ENCODE assay signal across 16 mouse cellular contexts in the genomic region with DNA sequence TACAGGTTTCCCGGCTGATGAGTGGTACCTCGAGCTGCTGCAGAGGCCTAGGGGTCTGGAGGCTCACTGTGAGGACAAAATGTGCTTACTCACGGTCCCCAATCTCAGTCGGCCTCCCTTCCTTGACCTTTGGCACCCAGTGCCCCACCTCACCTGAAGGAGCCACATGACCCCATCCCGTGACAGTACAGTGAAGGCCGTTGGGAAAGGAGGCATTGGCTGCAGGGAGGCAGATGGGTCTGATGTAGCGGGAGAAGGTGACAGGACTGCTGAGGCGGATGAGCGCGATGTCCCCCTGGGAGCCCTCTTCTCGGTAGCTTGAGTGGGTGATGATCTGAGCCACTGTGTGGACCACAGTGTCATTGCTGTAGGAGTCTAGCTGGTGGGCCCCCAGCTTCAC. TPM values are rescaled to one million over a fixed set of nuclear protein-coding genes. Genes with fewer than 3 reads are reported as not detected.
A peak's percentile ranks its signal among the peaks of the same experiment; 100 is the strongest.
DNase-seq lines count a peak whose midpoint lies in the region; ATAC-seq lines count a peak whose summit lies in the region.
"Had no signal": no experiment of that assay in that cellular context is flagged by ENCODE, and none has a peak within 500 bp of the region (broad histone marks: within the 10 kb centered on the region; RNA-seq: fewer than 3 reads in every experiment).

No protein-coding gene starts in this region.

- WGBS in lung, embryonic 16.5 days = 70% methylated on average over 11 of the region's 11 CpGs

- H3K4me3 ChIP-seq in lung, embryonic 16.5 days (ENCODE audit: low read length) = peak overlapping the region; percentile 15
- H3K4me3 ChIP-seq: embryonic facial prominence, embryonic 13.5 days; heart, embryonic 12.5 days; neural tube, embryonic 12.5 days had no signal

- H3K4me2 ChIP-seq in lung, embryonic 16.5 days (ENCODE audit: low read depth, low read length) = peak overlapping the region; percentile 42
- H3K4me2 ChIP-seq: embryonic facial prominence, embryonic 13.5 days; heart, embryonic 12.5 days; neural tube, embryonic 12.5 days had no signal

- peaks cover 12% of the 10 kb centered on the region for H3K36me3 ChIP-seq in lung, embryonic 16.5 days (ENCODE audit: control insufficient read depth, insufficient read depth, low read length)

- no peaks in the 10 kb centered on the region for H3K27me3 ChIP-seq in lung, embryonic 16.5 days (ENCODE audit: control insufficient read depth, insufficient read depth, low read depth, low read length)

- DNase-seq in lung, postnatal 4 days = no peak
- DNase-seq in kidney, adult 18-20 months = peak; percentile 82
- peak; percentile 76 for DNase-seq in kidney, postnatal 14 days
- DNase-seq in right cerebral cortex, postnatal 4 days = no peak
- no peak for DNase-seq in urinary bladder, postnatal 4 days (ENCODE audit: low spot score in 2 of 2)
- DNase-seq in ovary, postnatal 14 days (ENCODE audit: low spot score) = no peak
- DNase-seq: adrenal gland, adult 8-10 months; cerebellum, adult 18-20 months; heart, postnatal 36 days; thymus, postnatal 4 days had no signal

- peak overlapping the region; percentile 30 for H3K9ac ChIP-seq in lung, embryonic 16.5 days (ENCODE audit: low read length)
- H3K9ac ChIP-seq: embryonic facial prominence, embryonic 13.5 days; heart, embryonic 12.5 days; neural tube, embryonic 12.5 days had no signal

- no peaks in the 10 kb centered on the region for H3K9me3 ChIP-seq in lung, embryonic 16.5 days (ENCODE audit: control insufficient read depth, low read length)
- H3K9me3 ChIP-seq: embryonic facial prominence, embryonic 13.5 days; G1E; heart, embryonic 12.5 days; neural tube, embryonic 12.5 days had no signal

- H3K4me1 ChIP-seq in lung, embryonic 16.5 days (replicated peaks; ENCODE audit: control insufficient read depth, insufficient read depth, low read length) = peaks cover 35% of the 10 kb centered on the region
- H3K4me1 ChIP-seq: neural tube, embryonic 12.5 days had no signal

- peak overlapping the region; percentile 94 for H3K27ac ChIP-seq in lung, embryonic 16.5 days (ENCODE audit: low read length)
- H3K27ac ChIP-seq: hindbrain, postnatal 0 days; neural tube, embryonic 12.5 days had no signal

- ATAC-seq in lung, embryonic 16.5 days (ENCODE audit: low read depth) = no peak
- ATAC-seq: hindbrain, postnatal 0 days had no signal

RNA-seq across cellular contexts. Expression of a gene that starts 3.1 kb away (rescaled TPM):
- 101 and 108 TPM in 2 replicates for polyA plus RNA-seq in lung, embryonic 16.5 days (2015; fragmentation: Nextera tagmentation; extraction: Ambion mirVana)
- polyA plus RNA-seq: G1E had no signal

RNA-seq across cellular contexts. Expression of a gene that starts 14.5 kb away (rescaled TPM):
- 37.2 and 38.9 TPM in 2 replicates for polyA plus RNA-seq in lung, embryonic 16.5 days (2015; fragmentation: Nextera tagmentation; extraction: Ambion mirVana)

RNA-seq across cellular contexts. Expression of a gene that starts 19.7 kb away (rescaled TPM):
- 12.3 and 12.4 TPM in 2 replicates for polyA plus RNA-seq in lung, embryonic 16.5 days (2015; fragmentation: Nextera tagmentation; extraction: Ambion mirVana)

RNA-seq across cellular contexts. Expression of a gene that starts 23.0 kb away (rescaled TPM):
- 129 and 133 TPM in 2 replicates for polyA plus RNA-seq in lung, embryonic 16.5 days (2015; fragmentation: Nextera tagmentation; extraction: Ambion mirVana)

RNA-seq across cellular contexts. Expression of a gene that starts 31.4 kb away (rescaled TPM):
- 159 and 162 TPM in 2 replicates for polyA plus RNA-seq in lung, embryonic 16.5 days (2015; fragmentation: Nextera tagmentation; extraction: Ambion mirVana)

Comparison
In these comparisons a context has a peak if more than half of its experiments do, and no peak if none do; other contexts are left out.
1. DNase-seq: peak in kidney, adult 18-20 months (single experiment) and kidney, postnatal 14 days (single experiment); none in lung, postnatal 4 days (0 of 2), right cerebral cortex, postnatal 4 days (single experiment), urinary bladder, postnatal 4 days (0 of 2) and ovary, postnatal 14 days (single experiment).